Mouse (Mus musculus) testis, adult 2 months (tissue): Measurements from ENCODE around the gene Olfr1358.

Experiments
- CTCF ChIP-seq: fragments of 200-500 bp; IDR thresholded peaks from 2 replicates; pipeline ENCODE4 v1.5.1; 2012; ENCODE audit warnings: low read depth, mild to moderate bottlenecking, inconsistent platforms, low read length, moderate library complexity; ENCODE audit not compliant: control insufficient read depth, insufficient read depth, insufficient replicate concordance
- POLR2A ChIP-seq: fragments of 200-500 bp; IDR thresholded peaks from 2 replicates; pipeline ENCODE4 v1.6.1; 2012; ENCODE audit warnings: low read depth, mild to moderate bottlenecking, inconsistent platforms, low read length, moderate library complexity; ENCODE audit not compliant: control insufficient read depth

DNA sequence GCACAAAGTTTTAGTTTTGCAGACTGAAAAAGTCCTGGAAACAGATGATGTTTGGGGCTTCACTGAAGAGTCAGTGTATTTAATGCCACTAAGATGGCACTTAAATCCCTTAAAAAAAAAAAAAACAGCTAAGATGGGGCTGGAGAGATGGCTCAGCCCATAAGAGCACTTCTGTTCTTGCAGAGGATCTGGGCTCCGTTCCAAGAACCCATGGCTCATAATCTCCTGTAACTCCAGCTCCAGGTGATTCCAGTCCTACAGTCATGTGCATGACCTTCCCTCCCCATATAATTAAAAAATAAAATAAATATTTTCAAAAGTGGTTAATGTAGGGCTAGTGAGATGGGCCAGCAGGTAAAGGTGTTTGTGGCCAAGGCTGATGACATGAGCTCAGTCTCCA lies 47.8 kb downstream of the Olfr1358 start:
- TF ChIP-seq POLR2A (no peak), CTCF (no peak)
